15 mouse cellular contexts compared by ENCODE assay signal in genomic region chr8:83758298-83758697, GRCm38 (mm10). TPM values are rescaled to one million over a fixed set of nuclear protein-coding genes. Genes with fewer than 3 reads are reported as not detected.
DNase-seq lines count a peak whose midpoint lies in the region; ATAC-seq lines count a peak whose summit lies in the region.
"Had no signal": no experiment of that assay in that cellular context is flagged by ENCODE, and none has a peak within 500 bp of the region (broad histone marks: within the 10 kb centered on the region; RNA-seq: fewer than 3 reads in every experiment).

No protein-coding gene starts in this region.

- peak; percentile 37 to 49 for DNase-seq in B cell, adult 2 months
- peak; percentile 52 for DNase-seq in naive thymus-derived CD4-positive, alpha-beta T cell, adult 2 months (ENCODE audit: low read depth)
- peak; percentile 36 to 48 for DNase-seq in thymus, postnatal 10 days (ENCODE audit: low spot score in 2 of 2)
- no peak for DNase-seq in frontal cortex, postnatal 10 days (ENCODE audit: low spot score in 2 of 2)
- DNase-seq in right cerebral cortex, adult 2 months (ENCODE audit: low spot score in 2 of 2): no peak
- DNase-seq in lung, postnatal 14 days: no peak
- DNase-seq in heart, postnatal 25 days (ENCODE audit: low spot score): no peak
- DNase-seq: cerebellum, adult 11 months; cerebellum, adult 9-11 months; kidney, adult 2 months; left cerebral cortex, postnatal 4 days; right cerebral cortex, postnatal 14 days had no signal

- intact Hi-C loops in heart, postnatal 25 days (cut with DNase I): no loop called here

- ATAC-seq in CD4-positive, CD25-positive, alpha-beta regulatory T cell, adult 4 months: peak; percentile 88
- ATAC-seq: forebrain, embryonic 14.5 days; midbrain, embryonic 13.5 days had no signal

RNA-seq across cellular contexts. Expression of gene Adgre5, which starts 17.2 kb away (rescaled TPM):
- 100 to 1,000 TPM; 199 to 267 TPM for polyA plus RNA-seq in CD4-positive, CD25-positive, alpha-beta regulatory T cell, adult 4 months (2017; shearing (Covaris generic))
- 10 to 100 TPM; 39.4 to 56.9 TPM for total RNA-seq in heart, postnatal 25 days (2021)

RNA-seq across cellular contexts. Expression of gene Ddx39, which starts 43.3 kb away (rescaled TPM):
- polyA plus RNA-seq in CD4-positive, CD25-positive, alpha-beta regulatory T cell, adult 4 months (2017; shearing (Covaris generic)): 100 to 1,000 TPM; 153 to 208 TPM
- total RNA-seq in heart, postnatal 25 days (2021): 10 to 100 TPM; 20.0 to 21.6 TPM

RNA-seq across cellular contexts. Expression of gene Pkn1, which starts 59.3 kb away (rescaled TPM):
- 10 to 100 TPM; 21.0 to 25.9 TPM for polyA plus RNA-seq in CD4-positive, CD25-positive, alpha-beta regulatory T cell, adult 4 months (2017; shearing (Covaris generic))
- total RNA-seq in heart, postnatal 25 days (2021): 10 to 100 TPM; 58.6 to 58.8 TPM

Comparison
In these comparisons a context has a peak if more than half of its experiments do, and no peak if none do; other contexts are left out.
1. DNase-seq: peak in B cell, adult 2 months (2 of 2), naive thymus-derived CD4-positive, alpha-beta T cell, adult 2 months (single experiment) and thymus, postnatal 10 days (2 of 2); none in frontal cortex, postnatal 10 days (0 of 2), right cerebral cortex, adult 2 months (0 of 2), lung, postnatal 14 days (single experiment) and heart, postnatal 25 days (single experiment).